Mouse (Mus musculus) spleen, postnatal 14 days (tissue): ENCODE data around the gene Ndufa4l2.
A peak's percentile ranks its signal among the peaks of the same experiment; 100 is the strongest.

Source experiments
- DNase-seq, 2 experiments: peaks; one replicate each; pipeline ENCODE4 v3.0.0; 2021 to 2022; ENCODE audit warnings: low spot score in 2 of 2

Ndufa4l2 gene

DNA sequence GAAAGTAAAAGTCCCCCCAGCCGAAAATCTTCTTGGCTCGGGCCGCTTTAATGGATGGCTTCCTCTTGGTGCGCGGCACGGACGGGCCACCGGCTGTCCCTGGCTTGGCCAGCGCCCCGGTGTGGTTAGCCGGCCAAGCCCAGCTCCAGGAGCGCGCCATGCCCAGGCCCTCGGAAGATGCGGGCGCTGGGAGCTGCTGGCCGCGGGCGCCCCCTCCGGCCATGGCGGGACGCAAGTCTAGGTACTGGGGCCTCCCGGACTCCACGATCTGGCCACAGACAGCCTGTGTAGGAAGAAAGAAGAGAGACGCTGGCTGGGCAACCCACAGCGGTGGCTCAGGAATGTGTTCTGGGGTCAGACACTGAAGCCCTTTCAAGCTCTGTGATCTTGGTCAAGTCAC is 11.9 kb downstream of the Ndufa4l2 start:
- peak in 1 of 2 experiments; percentile 34 for DNase-seq

DNA sequence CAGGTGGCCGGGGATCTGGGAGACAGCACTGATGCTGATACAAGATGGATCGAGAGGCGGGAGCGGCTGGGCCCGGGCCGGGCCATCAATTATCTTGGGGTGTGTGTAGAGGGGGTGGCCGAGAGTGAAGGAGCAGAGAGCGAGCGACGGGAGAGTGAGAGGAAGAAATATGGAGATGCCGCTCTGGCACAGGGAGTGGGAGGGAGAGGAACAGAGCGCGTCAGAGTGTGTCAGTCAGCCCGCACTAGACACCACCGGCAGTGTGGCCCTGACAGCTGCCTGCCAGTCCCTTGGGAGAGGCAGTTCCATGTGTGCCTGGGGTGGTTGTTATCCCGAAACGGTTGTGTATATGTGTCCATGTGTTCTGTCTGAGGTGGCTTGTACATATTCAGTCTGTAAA is 12.7 kb downstream of the Ndufa4l2 start:
- no peak for DNase-seq

GRCm38 (mm10) chr10:127530945-127531344 is 16.2 kb downstream of the Ndufa4l2 start:
- DNase-seq: no peak

- no peak for DNase-seq
These were observed 16.8 kb downstream of the Ndufa4l2 start for GRCm38 (mm10) chr10:127531548-127531947.

DNA sequence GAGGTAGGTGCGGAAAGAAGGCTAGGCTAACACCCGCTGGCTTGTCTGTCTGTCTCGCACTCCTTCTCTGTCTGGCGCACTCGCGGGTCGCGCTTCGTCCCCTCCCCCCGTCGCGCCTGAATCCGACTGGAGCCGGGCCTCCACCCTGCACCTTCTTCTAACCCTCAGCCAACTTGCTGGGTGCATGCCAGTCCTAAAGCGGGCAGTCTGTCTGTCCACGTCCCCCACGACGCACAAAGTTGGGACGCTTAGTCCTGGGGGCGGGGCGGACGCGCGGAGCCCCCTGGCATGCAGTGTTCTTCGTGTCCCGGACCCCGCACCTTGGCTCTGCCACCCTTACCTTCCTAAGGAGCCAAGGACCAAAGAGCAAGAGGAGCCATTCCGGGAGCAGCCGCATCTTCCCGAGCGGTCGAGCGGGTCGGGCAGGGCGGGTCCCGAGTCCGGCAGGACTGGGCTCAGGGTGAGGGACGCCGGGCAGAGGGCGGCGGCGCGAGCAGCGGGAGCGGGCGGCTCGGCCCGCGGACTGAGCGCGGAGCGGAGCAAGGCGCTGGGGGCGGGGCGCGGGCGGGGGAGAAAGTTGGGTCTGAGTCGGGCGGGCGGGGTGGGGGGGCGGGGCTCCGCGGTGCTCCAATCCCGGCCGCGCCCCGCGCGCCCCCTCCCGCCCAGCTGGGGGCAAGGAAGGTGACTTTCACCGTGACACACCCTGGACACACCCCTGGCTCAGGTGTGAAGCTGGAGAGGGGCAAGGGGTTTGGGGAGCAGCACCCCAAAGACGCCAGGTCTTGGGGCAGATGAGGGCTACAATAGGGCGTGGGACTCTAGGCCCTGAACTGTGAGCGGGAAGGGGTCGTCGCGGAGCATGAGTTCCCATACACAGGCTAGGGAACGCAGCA is 19.5 kb downstream of the Ndufa4l2 start, which contains the start of gene Nxph4:
Gene Nxph4 (minus strand): TSS at position 524 of the 893 bp plus-strand sequence.
- DNase-seq: no peak

- no peak for DNase-seq
These were observed 20.2 kb downstream of the Ndufa4l2 start for GRCm38 (mm10) chr10:127534929-127535384.

DNA sequence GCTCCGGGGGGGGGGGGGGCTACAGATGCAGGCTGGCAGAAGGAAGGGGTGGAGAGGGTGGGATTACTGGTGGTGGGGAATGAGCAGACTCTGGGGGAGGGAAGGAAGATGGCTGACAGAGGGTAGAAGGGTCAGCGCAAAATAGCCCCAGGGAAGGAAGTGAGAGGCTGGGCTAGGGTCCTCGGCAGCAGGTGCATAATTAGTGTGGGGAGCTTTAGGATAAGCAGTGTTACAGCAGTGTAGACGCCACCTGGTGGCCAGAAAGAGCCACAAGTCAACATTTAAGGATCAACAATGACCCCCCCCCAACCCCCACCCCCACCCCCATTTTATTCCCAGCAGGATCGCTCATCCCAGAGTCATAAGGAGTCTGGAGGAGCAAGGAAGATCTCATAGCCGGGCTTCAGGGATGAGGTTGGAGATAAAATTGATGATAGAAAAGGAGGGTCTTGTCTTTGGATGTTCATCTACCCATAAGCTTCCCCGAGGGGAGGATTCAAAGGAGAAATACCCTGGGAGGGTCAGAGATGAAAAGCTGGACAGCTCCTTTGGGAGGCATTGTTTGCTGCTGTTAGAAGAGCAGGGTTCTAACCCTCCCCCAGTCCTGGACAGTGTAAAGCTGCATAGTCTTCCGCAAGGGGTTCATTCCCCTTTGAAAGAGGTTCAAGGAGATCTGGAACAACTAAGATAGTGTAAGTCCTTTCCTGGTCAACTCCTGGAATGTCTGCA is 22.0 kb downstream of the Ndufa4l2 start:
- DNase-seq: no peak

GRCm38 (mm10) chr10:127537854-127538583 is 23.3 kb downstream of the Ndufa4l2 start:
- peak; percentile 45 to 64 for DNase-seq

DNA sequence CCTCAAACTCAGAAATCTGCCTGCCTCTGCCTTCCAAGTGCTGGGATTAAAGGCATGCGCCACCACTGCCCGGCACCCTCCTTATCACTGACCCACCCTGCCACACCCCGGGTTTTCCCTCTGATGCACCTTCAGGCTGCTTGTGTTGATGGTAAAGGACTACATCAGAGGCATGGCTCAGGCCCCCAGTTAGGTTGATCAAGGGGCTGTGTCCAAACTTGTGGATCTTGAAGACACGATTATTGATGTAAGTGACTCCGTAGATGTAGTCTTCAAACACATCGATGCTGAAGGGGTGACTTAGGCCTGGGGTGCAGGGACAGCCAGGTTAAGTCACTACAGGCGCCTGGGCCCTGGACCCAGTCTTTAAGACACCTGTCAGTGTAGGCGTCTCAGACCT is 26.7 kb downstream of the Ndufa4l2 start:
- no peak for DNase-seq

DNA sequence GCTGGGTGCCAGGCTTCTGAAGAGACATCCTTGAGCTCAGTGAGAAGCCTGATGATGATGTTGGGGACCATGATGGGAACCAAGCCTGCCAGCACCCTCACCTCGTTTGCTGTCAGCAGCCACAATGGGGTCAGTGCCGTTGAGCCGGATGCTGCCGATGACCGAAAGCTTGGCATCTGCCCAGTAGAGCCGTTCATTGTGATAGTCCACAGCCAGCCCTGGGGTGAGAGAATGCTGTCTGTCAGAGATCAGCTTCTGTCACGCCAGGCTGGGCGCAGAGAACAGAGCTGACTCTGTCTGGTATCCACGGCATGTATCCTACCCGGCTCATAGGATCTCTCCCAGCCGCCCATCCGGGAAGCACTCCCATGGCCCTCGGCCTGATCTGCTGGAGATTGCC is 27.3 kb downstream of the Ndufa4l2 start:
- DNase-seq: no peak

GRCm38 (mm10) chr10:127542720-127543119 is 28.0 kb downstream of the Ndufa4l2 start:
- no peak for DNase-seq

- DNase-seq: no peak
These were observed 29.1 kb downstream of the Ndufa4l2 start for GRCm38 (mm10) chr10:127543916-127544315.

DNA sequence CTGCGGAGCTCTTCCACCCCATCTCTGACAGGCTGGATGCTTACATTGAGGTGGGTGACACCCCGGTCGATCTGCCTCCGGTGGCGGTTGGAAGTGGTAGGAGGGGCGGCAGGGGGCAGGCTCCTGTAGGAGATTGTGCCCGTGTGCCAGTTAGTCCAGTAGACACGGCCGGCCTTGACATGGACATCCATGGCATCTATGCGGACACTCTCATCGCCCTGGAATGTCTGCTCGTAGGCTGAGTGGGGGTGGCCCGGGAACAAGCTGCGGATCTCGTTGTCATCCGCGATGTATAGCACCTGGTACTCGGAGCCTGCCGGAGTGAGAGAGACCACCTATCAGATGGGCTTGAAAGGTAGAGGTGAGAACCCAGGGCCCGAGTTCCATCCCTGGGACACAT is 29.6 kb downstream of the Ndufa4l2 start:
- no peak for DNase-seq

GRCm38 (mm10) chr10:127546505-127546904 is 31.7 kb downstream of the Ndufa4l2 start:
- DNase-seq: no peak

DNA sequence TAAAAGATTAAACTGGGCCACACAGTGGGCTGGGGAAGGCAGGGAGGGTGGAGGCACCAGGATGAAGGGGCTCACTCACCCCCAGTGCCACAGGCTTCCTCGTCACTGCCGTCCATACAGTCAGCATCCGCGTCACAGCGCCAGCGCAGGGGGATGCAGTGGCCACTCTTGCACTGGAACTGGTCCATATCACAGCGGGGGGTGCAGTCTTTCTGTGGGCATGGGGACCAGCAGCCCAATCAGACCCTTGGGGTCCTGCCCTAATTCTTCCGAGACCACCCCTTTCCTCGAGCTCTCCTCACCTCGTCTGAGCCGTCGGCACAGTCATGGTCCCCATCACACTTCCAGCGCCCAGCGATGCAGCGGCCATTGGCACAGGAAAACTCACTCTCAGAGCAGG is 33.5 kb downstream of the Ndufa4l2 start:
- no peak for DNase-seq

GRCm38 (mm10) chr10:127549892-127550291 is 35.1 kb downstream of the Ndufa4l2 start:
- DNase-seq: no peak

- no peak for DNase-seq
These were observed 40.9 kb downstream of the Ndufa4l2 start for GRCm38 (mm10) chr10:127555703-127556102.

GRCm38 (mm10) chr10:127557397-127557796 is 42.6 kb downstream of the Ndufa4l2 start:
- no peak for DNase-seq

- no peak for DNase-seq
These were observed 46.4 kb downstream of the Ndufa4l2 start for GRCm38 (mm10) chr10:127561145-127561544.

GRCm38 (mm10) chr10:127563840-127564239 is 49.1 kb downstream of the Ndufa4l2 start:
- DNase-seq: no peak

DNA sequence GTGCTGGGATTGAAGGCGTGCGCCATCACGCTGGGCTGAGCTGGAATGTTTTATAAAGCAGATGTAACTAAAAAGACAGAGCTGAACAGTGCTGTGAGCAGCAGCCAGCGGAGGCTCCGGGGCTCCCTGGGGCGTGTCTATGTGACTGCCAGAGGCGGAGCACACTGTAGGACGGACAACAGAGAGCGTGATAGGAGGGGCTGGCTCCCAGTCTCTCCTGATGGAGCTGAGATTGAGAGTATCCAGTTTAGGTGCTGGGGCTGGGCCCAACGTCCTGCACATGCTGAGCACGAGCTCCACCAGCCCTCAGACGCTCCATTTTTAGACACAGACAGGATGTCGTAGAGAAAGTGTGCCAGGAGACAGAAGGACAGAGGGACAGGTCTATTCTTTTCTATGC is 49.5 kb downstream of the Ndufa4l2 start:
- no peak for DNase-seq
